Mouse (Mus musculus) lung, postnatal 0 days (tissue): Measurements from ENCODE around the gene Tma16.

ENCODE experiments used
- CTCF ChIP-seq: IDR thresholded peaks from 2 replicates; pipeline ENCODE4 v1.5.1; 2016; ENCODE audit warnings: antibody characterized with exemption, mild to moderate bottlenecking
- EP300 ChIP-seq: IDR thresholded peaks from 2 replicates; pipeline ENCODE4 v1.6.1; 2016; ENCODE audit warnings: antibody characterized with exemption, mild to moderate bottlenecking, control low read depth

GRCm38 (mm10) chr8:66511537-66511936 is 25.2 kb upstream of the Tma16 start, which contains the start of gene Tktl2:
- no peak for TF ChIP-seq CTCF
- no peak for TF ChIP-seq EP300
